Mouse (Mus musculus) liver, embryonic 14.5 days (tissue): ENCODE measurements around the gene Cntn1.

Experiments
- CTCF ChIP-seq: IDR thresholded peaks from 2 replicates; pipeline ENCODE4 v1.5.1; 2016; ENCODE audit warnings: antibody characterized with exemption, low read depth, control low read depth
- EP300 ChIP-seq: IDR thresholded peaks from 2 replicates; pipeline ENCODE4 v1.6.1; 2016; ENCODE audit warnings: antibody characterized with exemption, low read depth

GRCm38 (mm10) chr15:92046042-92046441 is 4.9 kb upstream of the Cntn1 start:
- no peak for TF ChIP-seq CTCF
- TF ChIP-seq EP300, result no peak
